Mouse (Mus musculus) adrenal gland, adult 8-10 months (tissue): ENCODE data around the gene Gm43552. TPM values are rescaled to one million over a fixed set of nuclear protein-coding genes. Genes with fewer than 3 reads are reported as not detected.

Experiments
- total RNA-seq, 4 experiments: library from RNA; stranded (reverse); gene quantifications; 2 replicates each; pipeline ENCODE4 v1.2.4; 2022

The Gm43552 gene
- total RNA-seq, 4 experiments from 2014 or later = 3.6 to 12.4 (median 6.2) TPM; not detected in 1

Other genes with a start within 250 kb of the Gm43552 start
- 10 to 100 TPM; 49.3 to 58.4 (median 53.8) TPM for gene Rfc1, start 157.2 kb downstream of the Gm43552 start, total RNA-seq
- gene Klb, start 144.5 kb downstream of the Gm43552 start, total RNA-seq = 1 to 10 TPM in 3 of 4 experiments, under 1 TPM in 1; 0.80 to 6.0 (median 4.5) TPM
- gene Rpl9, start 101.4 kb downstream of the Gm43552 start, total RNA-seq = 1,000 to 10,000 TPM in 3 of 4 experiments, 100 to 1,000 TPM in 1; 977 to 1,080 (median 1,050) TPM
- gene Lias, start 101.3 kb downstream of the Gm43552 start, total RNA-seq = 10 to 100 TPM; 51.2 to 69.4 (median 58.5) TPM
- gene Ugdh, start 56.9 kb downstream of the Gm43552 start, total RNA-seq = 10 to 100 TPM; 68.1 to 84.6 (median 74.7) TPM
- gene Smim14, start 44.4 kb upstream of the Gm43552 start, total RNA-seq = 100 to 1,000 TPM; 187 to 201 (median 193) TPM
- 10 to 100 TPM; 65.6 to 84.9 (median 75.1) TPM for gene Ube2k, start 44.4 kb upstream of the Gm43552 start, total RNA-seq
- 100 to 1,000 TPM in 3 of 4 experiments, 10 to 100 TPM in 1; 82.9 to 122 (median 111) TPM for gene Pds5a, start 205.4 kb upstream of the Gm43552 start, total RNA-seq